Mouse (Mus musculus): ENCODE results near the gene Gm21317. TPM values are rescaled to one million over a fixed set of nuclear protein-coding genes. Genes with fewer than 3 reads are reported as not detected.

Gene Gm21317
- not detected in 2 replicates for polyA plus RNA-seq (2012; rRNA removed; ENCODE audit: low replicate concordance)

GRCm38 (mm10) chrY:82224927-82225326, at the start of gene Gm21317:
Gene Gm21317, plus strand, starts transcription at chrY:82225227.

